Mouse (Mus musculus) ES-E14 (cell line): ENCODE measurements around the gene Hesx1.

ENCODE experiments used
- CHD2 ChIP-seq: IDR thresholded peaks from 2 replicates; pipeline ENCODE4 v1.6.1; 2014; ENCODE audit warnings: mild to moderate bottlenecking, low read depth, low read length, inconsistent platforms
- MAFK ChIP-seq: IDR thresholded peaks from 2 replicates; pipeline ENCODE4 v1.6.1; 2014; ENCODE audit warnings: mild to moderate bottlenecking, low read depth, low read length, inconsistent platforms; ENCODE audit not compliant: insufficient read depth
- ZNF384 ChIP-seq: IDR thresholded peaks from 2 replicates; pipeline ENCODE4 v1.6.1; 2012; ENCODE audit warnings: low read depth, low read length, inconsistent platforms

DNA sequence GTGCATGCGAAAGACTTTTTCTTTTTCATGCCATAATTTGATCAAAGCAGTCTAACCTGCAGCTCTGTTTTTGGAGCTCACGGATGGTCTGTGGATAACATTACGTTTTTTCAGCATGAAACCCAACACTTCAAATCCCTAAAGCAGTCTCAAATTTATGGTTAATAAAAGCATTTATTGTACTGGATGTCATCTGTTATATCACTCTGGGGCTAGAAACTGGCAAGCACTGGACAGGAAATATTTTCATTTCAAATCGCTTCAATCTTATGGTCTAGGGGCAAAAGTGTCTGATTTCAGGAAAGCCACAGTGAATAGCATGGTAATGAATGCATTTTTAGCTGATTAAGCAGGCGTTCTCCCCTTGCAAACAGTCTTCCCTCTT is 57.3 kb downstream of the Hesx1 start:
- TF ChIP-seq MAFK (no peak), ZNF384 (no peak), CHD2 (no peak)
